Mouse (Mus musculus) hindbrain, embryonic 10.5 days (tissue): ENCODE data around the gene Baat. TPM values are rescaled to one million over a fixed set of nuclear protein-coding genes. Genes with fewer than 3 reads are reported as not detected.

Experiments used
- DNase-seq: peaks from one replicate; pipeline ENCODE4 v3.0.0-alpha.2; 2017; ENCODE audit warnings: low spot score
- H3K27ac ChIP-seq: fragments of 300-500 bp; sonication (generic); 2 replicates; pipeline ENCODE4 v1.5.1; 2016; ENCODE audit warnings: mild to moderate bottlenecking, moderate library complexity
- H3K27me3 ChIP-seq: fragments of 300-500 bp; sonication (generic); 2 replicates; pipeline ENCODE4 v1.6.1; 2016; ENCODE audit warnings: mild to moderate bottlenecking; ENCODE audit not compliant: poor library complexity, insufficient read depth, severe bottlenecking
- H3K36me3 ChIP-seq: fragments of 300-500 bp; sonication (generic); 2 replicates; pipeline ENCODE4 v1.6.1; 2016; ENCODE audit warnings: mild to moderate bottlenecking, moderate library complexity
- H3K4me1 ChIP-seq: fragments of 300-500 bp; sonication (generic); replicated peaks from 2 replicates; pipeline ENCODE4 v1.6.1; 2016; ENCODE audit warnings: mild to moderate bottlenecking
- H3K4me3 ChIP-seq: fragments of 300-500 bp; sonication (generic); 2 replicates; pipeline ENCODE4 v1.5.1; 2016; ENCODE audit warnings: mild to moderate bottlenecking, moderate library complexity
- H3K9me3 ChIP-seq: fragments of 300-500 bp; sonication (generic); 2 replicates; pipeline ENCODE4 v1.6.1; 2016; ENCODE audit warnings: mild to moderate bottlenecking, moderate library complexity
- WGBS: fragments of 180-500 bp; shearing (Covaris S2); methylation state at CpG from one replicate; pipeline ENCODE4 v1.1.7; 2016; 5-methylcytosine and 5-hydroxymethylcytosine counted together
- polyA plus RNA-seq: library from polyadenylated mRNA; unstranded; fragments of >200 nt; fragmentation: Nextera tagmentation; extraction: Ambion mirVana; gene quantifications from 2 replicates; pipeline ENCODE4 v1.2.1, GENCODE M21; 2016

Gene Baat
- polyA plus RNA-seq, result 0.30 and 0.33 TPM in 2 replicates

DNA sequence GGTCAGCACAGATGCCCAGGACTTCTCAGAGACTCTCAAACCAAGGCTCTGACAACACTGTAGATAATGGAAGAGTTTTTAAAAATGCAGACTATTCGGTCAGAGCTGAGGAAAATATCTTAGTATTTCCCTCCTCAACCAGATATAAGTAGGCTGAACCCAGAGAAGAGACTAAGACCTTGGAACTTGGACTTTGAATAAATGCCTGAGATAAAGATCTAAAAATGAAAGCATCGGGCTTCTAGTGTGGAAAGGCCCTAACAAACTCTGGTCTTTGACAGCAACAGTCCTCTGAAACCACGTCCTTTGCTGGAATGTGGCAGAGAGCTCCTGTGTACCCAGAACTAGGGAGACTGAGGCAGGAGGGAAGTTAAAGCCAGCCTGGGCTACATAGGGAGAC is at the start of gene Baat:
TSS of gene Baat (minus strand) at position 172 of the 400 bp plus-strand sequence.
- 0 out of 2 replicates have a peak, but pooled peaks cover under 1% of the 10 kb centered on the region for H3K36me3 ChIP-seq
- no peak for DNase-seq
- H3K27ac ChIP-seq, result no peak within 1 kb of the TSS
- no peaks in the 10 kb centered on the region for H3K4me1 ChIP-seq
- H3K27me3 ChIP-seq, result no peaks in the 10 kb centered on the region
- 80% methylated on average over 3 of the region's 3 CpGs for WGBS
- H3K9me3 ChIP-seq, result no peaks in the 10 kb centered on the region
- no peak within 1 kb of the TSS for H3K4me3 ChIP-seq

DNA sequence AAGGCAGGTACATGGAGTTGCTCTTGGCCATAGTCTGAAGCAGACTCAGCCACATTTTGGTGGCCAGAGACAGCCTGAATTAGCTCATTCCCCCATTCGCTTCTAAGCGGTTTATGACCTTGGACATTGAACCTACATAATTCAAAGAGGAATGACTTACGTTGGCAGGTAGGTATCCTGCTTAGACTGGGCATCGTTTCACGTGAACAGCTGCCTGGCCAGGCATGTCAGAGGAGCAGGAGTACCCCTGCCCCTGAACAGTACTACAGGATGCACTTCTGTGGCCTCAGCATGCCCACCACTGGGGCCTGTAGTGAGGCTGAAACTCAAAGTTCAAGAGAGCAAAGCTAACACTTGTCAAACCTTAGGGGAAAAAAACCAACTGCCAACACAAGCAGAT is 47.0 kb upstream of the Baat start:
- Histone ChIP-seq H3K9me3 (no peaks in the 10 kb centered on the region), H3K27me3 (no peaks in the 10 kb centered on the region), H3K27ac (no peak overlapping the region), H3K36me3 (no peaks in the 10 kb centered on the region), H3K4me3 (no peak overlapping the region), H3K4me1 (no peaks in the 10 kb centered on the region)
- no peak for DNase-seq
- 89% methylated on average over 5 of the region's 5 CpGs for WGBS

DNA sequence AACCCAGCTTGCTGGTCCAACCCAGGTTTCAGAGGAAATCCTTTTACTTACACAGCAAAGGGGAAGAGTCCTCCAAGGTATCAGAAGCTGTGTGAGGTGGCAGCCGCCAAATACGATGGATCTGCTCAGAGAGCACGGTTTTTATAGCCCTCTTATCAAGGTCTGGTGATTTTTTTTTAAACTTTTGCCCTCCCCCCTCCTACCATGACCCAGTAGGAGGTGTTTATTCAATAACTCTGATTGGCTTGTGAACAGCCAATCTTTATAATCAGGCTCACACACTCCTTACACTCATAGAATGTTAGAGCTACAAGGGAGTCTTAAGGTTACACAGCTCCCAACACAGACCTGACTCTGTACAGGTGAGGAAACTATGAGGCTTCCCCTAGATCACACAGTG is 43.0 kb upstream of the Baat start, which contains the start of gene Aldob:
TSS of gene Aldob (minus strand) at position 164 of the 400 bp plus-strand sequence.
- Histone ChIP-seq H3K4me1 (no peaks in the 10 kb centered on the region), H3K9me3 (no peaks in the 10 kb centered on the region), H3K27ac (no peak within 1 kb of the TSS), H3K27me3 (no peaks in the 10 kb centered on the region), H3K36me3 (no peaks in the 10 kb centered on the region), H3K4me3 (no peak within 1 kb of the TSS)
- no peak for DNase-seq
- 76% methylated on average over 3 of the region's 3 CpGs for WGBS

DNA sequence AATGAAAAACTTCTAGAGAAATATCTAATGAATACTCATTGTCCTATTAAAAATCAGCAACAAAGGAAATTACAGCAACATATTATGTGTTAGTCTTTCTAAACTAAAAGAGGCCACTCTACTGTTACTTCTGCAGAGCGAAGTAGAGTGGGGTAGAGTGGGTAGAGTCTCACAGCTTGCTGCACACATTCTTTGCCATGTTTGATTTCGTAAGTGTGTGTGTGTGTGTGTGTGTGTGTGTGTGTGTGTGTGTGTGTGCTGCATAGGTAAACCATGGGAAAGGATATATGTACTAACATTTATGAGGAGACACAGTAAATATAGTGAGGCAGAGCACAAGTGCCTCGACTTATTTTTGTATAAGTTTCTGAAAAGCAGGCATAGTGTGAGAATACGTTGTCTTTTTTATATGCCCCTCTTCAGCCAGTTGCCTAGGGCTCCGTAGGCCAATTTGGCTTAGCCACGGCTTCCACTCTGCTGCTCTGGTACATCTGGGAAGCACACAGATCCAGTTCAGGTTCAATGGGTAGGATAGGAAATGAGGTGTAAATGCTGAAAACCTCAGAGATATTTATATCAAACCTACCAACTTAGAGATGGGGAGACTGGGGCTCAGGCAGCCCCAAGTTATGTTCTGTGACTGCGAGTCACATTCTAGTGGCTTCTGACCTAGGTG is 41.3 kb upstream of the Baat start:
- H3K4me1 ChIP-seq, result no peaks in the 10 kb centered on the region
- no peak overlapping the region for H3K27ac ChIP-seq
- H3K27me3 ChIP-seq, result no peaks in the 10 kb centered on the region
- H3K4me3 ChIP-seq, result no peak overlapping the region
- DNase-seq, result no peak
- WGBS, result 86% methylated on average over 7 of the region's 7 CpGs
- H3K36me3 ChIP-seq, result no peaks in the 10 kb centered on the region
- H3K9me3 ChIP-seq, result no peaks in the 10 kb centered on the region

DNA sequence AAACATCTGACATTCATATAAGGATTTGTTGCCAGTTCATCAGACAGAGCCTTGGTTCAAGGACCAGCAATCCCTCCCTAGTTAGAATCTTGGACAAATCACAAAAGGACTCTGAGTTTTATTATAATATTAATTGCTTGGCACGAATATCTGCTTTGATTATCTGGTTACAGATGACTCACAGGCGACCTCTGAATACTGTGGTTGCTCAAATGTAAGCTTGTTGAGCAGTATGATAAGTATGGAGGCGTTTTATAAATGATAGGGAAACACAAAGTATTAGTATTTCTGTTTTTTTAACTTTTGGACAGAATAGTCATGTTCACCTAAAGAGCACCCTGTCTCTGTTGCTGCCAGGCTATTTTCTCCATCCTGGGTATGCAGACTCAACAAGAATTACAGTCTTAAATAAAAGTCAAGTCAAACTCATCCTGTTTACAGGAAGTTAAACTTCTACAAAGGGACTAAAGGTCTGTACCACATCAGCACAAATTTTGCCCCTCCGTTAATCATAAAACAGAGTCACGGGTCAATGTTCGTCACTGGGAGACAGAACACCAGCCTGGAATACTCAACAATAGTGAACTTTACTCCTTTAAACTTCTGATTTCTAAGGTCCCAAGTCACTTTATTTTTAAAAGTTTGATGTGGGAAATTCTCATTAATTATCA is 40.7 kb upstream of the Baat start:
- Histone ChIP-seq H3K4me3 (no peak overlapping the region), H3K4me1 (no peaks in the 10 kb centered on the region), H3K27me3 (no peaks in the 10 kb centered on the region), H3K9me3 (no peaks in the 10 kb centered on the region), H3K27ac (no peak overlapping the region), H3K36me3 (no peaks in the 10 kb centered on the region)
- no peak for DNase-seq
- WGBS, result 77% methylated on average over 6 of the region's 6 CpGs

DNA sequence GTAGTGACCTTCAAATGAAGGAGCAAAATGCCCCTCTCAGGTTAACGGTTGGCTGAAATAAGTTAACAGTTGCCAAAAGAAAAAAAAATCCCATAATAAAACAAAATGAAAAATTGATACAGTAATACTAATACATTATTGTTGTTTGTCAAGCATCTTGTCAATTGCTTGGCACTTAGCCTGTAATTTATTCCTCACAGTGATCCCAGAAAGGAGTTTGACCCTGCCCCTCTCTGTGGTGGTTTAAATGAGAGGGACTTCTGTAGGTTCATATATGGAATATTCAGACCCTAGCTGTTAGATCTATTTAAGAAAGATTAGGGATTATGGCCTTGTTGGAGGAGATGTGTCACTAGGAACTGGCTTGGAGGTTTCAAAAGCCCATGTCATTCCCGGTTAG is 39.7 kb upstream of the Baat start:
- Histone ChIP-seq H3K4me3 (no peak overlapping the region), H3K4me1 (no peaks in the 10 kb centered on the region), H3K27ac (no peak overlapping the region), H3K27me3 (no peaks in the 10 kb centered on the region), H3K36me3 (no peaks in the 10 kb centered on the region), H3K9me3 (no peaks in the 10 kb centered on the region)
- DNase-seq, result no peak
- WGBS, result 93% methylated on average over 2 of the region's 2 CpGs

DNA sequence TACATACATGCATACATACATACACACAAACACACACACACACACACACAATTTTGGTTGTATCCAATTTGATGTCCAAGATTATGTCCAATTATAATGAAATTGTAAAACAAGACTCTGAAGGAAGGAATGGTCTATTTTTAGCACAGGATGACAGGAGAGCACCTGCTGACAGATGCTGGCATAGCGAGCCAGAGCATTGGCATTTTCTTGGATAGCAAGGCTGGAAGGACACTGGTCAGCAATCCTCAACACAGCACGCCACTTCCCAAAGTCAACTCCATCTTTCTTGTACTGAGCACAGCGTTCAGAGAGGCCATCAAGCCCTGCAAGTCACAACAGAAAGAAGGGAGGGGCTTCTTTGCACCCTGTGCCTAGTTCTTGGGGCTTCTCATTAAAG is 34.6 kb upstream of the Baat start:
- WGBS, result 75% methylated on average over 3 of the region's 3 CpGs
- Histone ChIP-seq H3K4me3 (no peak overlapping the region), H3K27me3 (no peaks in the 10 kb centered on the region), H3K27ac (no peak overlapping the region), H3K4me1 (no peaks in the 10 kb centered on the region), H3K36me3 (no peaks in the 10 kb centered on the region), H3K9me3 (no peaks in the 10 kb centered on the region)
- DNase-seq, result no peak

DNA sequence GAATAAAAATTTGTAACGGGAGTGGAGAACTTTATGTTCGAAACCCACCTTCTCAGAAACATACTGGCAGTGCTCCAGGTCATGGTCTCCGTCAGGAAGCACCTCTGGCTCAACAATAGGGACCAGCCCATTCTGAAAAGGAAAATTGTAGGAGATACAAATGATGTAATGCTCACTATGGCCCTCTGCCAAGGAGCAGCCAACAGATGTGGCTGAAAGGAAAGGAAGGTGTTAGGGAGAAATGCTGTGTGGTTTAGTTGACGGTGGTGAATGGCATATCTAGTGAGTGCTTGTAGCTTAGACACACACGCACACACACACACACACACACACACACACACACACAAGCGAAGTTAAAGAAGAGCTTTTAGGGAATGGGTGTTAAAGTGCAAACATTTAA is 33.3 kb upstream of the Baat start:
- Histone ChIP-seq H3K27ac (no peak overlapping the region), H3K36me3 (no peaks in the 10 kb centered on the region), H3K4me3 (no peak overlapping the region), H3K9me3 (no peaks in the 10 kb centered on the region), H3K27me3 (no peaks in the 10 kb centered on the region), H3K4me1 (no peaks in the 10 kb centered on the region)
- no peak for DNase-seq
- WGBS, result 80% methylated on average over 6 of the region's 6 CpGs

DNA sequence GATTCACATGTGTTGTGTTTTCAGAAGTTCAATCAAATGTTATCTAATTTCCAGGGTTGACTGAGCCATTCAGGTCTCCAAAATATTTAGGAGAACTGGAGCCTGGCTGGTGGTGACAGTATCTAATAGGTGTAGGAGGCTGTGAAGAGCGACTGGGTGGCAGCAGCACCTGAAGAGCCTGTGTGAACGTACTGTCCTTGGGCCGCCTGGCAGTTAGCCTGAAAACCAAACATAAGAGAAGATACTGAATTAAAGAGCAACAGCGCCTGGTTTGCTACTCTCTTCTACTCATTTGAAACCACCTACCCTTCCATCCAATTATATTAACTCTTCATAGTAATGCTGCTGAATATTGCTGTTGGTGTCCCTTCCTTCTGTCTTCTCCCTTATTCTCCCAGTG is 30.3 kb upstream of the Baat start:
- H3K27ac ChIP-seq, result no peak overlapping the region
- H3K27me3 ChIP-seq, result no peaks in the 10 kb centered on the region
- 84% methylated on average over 4 of the region's 4 CpGs for WGBS
- H3K4me1 ChIP-seq, result no peaks in the 10 kb centered on the region
- peaks cover 15% of the 10 kb centered on the region for H3K36me3 ChIP-seq
- DNase-seq, result no peak
- H3K4me3 ChIP-seq, result no peak overlapping the region
- H3K9me3 ChIP-seq, result no peaks in the 10 kb centered on the region

DNA sequence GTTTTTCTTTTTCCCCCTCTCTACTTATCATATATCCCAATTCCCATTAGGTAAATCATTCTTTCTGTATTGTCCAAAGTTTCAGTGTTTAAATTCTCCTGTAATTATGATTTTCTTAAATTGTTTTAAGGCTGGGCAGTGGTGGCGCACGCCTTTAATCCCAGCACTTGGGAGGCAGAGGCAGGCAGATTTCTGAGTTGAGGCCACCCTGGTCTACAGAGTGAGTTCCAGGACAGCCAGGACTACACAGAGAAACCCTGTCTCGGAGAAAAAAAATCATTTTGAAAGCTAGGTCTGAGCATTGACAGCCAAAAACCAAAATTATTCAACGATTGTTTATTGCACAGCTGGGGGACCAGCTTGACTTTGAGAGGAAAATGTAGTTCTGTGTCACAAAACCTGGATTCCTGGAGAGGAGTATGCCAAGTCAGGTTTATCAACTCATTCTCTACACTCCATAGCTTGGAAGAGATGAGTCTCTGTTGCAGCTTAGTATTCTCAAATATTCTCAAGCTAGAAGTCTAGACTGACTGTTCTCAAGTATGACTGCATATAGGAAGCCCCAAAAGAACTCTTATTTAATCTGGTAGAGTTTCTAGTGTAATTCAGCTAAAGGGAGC is 29.4 kb upstream of the Baat start:
- H3K27ac ChIP-seq, result no peak overlapping the region
- DNase-seq, result no peak
- H3K4me3 ChIP-seq, result no peak overlapping the region
- no peaks in the 10 kb centered on the region for H3K27me3 ChIP-seq
- H3K9me3 ChIP-seq, result 0 out of 2 replicates have a peak, but pooled peaks cover under 1% of the 10 kb centered on the region
- 94% methylated on average over 4 of the region's 4 CpGs for WGBS
- peaks cover 22% of the 10 kb centered on the region for H3K36me3 ChIP-seq
- no peaks in the 10 kb centered on the region for H3K4me1 ChIP-seq

DNA sequence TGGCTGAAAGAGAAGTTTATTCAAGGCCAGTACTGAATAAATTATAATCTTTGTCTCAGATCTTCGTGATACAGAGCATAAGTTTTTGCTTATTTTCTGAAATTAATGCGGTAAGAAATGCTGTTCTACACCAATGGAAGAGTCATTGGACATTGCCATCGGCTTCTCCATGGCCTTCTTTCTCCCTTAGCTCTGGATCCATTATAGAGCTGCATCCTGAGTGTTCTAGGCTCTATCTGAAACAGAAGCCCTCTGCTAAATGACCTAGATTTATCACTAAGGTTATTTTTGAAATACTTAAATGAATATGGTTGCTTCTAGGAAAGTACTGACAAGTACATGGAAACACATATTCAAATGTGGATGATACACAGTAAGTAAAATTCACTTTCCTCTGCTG is 28.7 kb upstream of the Baat start:
- H3K9me3 ChIP-seq, result peaks cover 8% of the 10 kb centered on the region

DNA sequence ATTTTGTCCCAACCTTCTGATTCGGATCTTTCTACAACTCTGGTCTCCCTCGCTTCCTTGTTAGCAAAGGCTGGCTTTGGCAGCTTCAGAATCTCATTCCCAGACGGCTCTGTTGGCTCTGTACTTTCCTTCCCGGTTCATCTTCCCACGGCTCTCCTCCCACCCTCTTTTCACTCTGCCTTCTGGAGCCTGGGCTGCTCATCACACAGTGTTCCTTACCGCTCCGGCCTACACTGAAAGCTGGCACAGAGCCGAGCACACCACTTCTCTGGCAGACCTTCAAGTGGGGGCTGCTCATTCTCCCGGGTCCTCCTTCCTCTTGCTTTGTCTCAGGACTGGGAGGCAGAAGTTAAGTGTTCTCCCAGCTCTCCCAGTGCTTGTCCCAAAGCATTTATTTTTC is 16.2 kb upstream of the Baat start:
- Histone ChIP-seq H3K36me3 (peaks cover 56% of the 10 kb centered on the region), H3K4me1 (peaks cover 28% of the 10 kb centered on the region), H3K27ac (no peak overlapping the region), H3K4me3 (peak overlapping the region; percentile 74; the same call in 1 of the 2 replicates), H3K27me3 (no peaks in the 10 kb centered on the region), H3K9me3 (no peaks in the 10 kb centered on the region)
- WGBS, result 87% methylated on average over 9 of the region's 9 CpGs
- DNase-seq, result no peak

More for the DNA sequence above, 28.7 kb upstream of the Baat start:
- Histone ChIP-seq H3K27ac (no peak overlapping the region), H3K36me3 (peaks cover 30% of the 10 kb centered on the region), H3K4me1 (no peaks in the 10 kb centered on the region), H3K4me3 (no peak overlapping the region), H3K27me3 (no peaks in the 10 kb centered on the region)
- DNase-seq, result no peak
- 88% methylated on average over 3 of the region's 3 CpGs for WGBS

DNA sequence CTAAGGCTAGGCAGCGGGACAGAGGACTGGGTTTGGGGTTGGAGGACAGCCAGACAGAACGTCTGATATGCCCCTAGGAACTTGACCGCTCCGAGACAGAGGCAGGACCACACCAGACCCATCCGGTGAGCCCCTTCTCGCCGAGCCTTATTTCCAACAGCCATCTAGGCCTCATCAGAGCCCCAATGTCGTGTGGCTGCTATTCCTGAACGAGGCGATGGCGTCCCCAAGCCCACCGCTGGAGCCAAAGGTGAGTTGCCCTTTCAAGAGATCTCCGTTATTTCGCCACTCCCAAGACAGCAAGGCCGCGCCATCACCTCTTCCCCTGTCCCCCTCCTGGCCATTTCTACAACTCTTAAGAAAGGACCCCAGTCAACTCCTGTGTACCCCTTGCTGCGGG is 15.0 kb upstream of the Baat start:
- H3K27ac ChIP-seq, result peak overlapping the region; percentile 91

More for the DNA sequence above, 15.0 kb upstream of the Baat start:
- DNase-seq, result no peak
- Histone ChIP-seq H3K9me3 (no peaks in the 10 kb centered on the region), H3K27me3 (no peaks in the 10 kb centered on the region), H3K36me3 (peaks cover 52% of the 10 kb centered on the region), H3K4me1 (peaks cover 28% of the 10 kb centered on the region), H3K4me3 (peak overlapping the region; percentile 74)
- under 1% methylated on average over 17 of the region's 17 CpGs for WGBS
